Mouse (Mus musculus): Measurements from ENCODE around the gene Fam20c.

Gene Fam20c

DNA sequence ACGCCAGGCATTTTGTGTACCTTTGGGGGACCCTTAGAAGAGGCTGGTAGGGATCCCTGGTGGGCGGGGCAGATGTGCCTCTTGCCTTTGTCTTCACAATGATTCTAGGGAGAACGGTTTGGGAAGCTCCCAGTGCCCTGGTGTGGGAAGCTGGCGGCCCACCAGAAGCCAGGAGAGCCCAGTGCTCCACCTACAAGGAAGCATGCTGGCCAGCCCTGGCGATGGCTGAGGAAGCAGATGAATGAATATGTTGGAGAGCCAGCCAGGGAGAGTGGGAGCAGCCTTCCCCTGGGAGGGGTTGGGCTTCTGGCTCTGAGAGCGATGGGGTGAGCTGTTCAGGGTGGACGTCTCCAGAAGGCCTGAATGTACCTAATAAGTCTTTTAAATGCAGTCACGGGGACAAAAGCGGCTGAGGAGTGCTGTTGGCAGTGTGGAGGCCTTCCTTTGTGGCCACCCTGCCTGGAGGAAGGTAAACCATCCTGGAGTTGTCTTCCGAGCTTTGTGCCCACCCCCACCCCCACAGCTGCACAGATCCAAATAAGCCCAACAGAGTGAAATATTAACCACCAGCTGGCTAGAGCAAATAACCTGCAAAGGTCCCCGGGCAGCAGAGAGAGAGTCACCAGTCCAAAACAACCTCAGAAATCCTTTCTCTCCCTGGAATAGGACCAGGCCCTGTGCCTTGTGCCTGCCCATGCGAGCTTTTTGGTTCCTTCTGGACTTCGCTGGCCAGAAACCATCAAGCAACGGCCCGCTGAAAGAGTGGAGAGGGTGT is 2.2 kb downstream of the Fam20c start:
- no peak for DNase-seq (ENCODE audit: low spot score)

- no peak for DNase-seq (ENCODE audit: low spot score)
Measured at GRCm38 (mm10) chr5:138757135-138757534, 2.8 kb downstream of the Fam20c start.

GRCm38 (mm10) chr5:138757616-138758015 is 3.3 kb downstream of the Fam20c start:
- DNase-seq (ENCODE audit: low spot score): no peak

DNA sequence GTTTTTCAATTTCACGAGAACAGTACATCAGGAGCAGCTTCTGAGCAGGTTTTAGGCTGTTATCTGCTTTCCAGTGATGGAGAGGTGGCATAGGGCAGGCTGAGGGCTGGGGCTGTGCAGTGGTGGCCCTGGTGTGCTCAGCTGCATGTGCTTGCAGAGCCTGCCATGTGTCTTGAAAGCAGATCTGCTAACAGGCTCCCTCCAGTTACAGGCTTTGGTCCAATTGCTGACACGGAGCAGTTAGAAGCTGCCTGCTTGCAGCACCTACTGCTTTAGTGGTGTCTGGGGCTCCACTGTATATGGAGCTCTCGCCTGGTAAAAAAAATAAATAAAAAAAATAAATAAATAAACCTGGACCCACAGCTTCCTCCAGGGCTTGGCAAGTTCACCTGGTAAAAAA is 4.2 kb downstream of the Fam20c start:
- no peak for DNase-seq (ENCODE audit: low spot score)

GRCm38 (mm10) chr5:138761836-138762334 is 7.6 kb downstream of the Fam20c start:
- DNase-seq (ENCODE audit: low spot score): no peak

GRCm38 (mm10) chr5:138762361-138762760 is 8.0 kb downstream of the Fam20c start:
- DNase-seq (ENCODE audit: low spot score): no peak

DNA sequence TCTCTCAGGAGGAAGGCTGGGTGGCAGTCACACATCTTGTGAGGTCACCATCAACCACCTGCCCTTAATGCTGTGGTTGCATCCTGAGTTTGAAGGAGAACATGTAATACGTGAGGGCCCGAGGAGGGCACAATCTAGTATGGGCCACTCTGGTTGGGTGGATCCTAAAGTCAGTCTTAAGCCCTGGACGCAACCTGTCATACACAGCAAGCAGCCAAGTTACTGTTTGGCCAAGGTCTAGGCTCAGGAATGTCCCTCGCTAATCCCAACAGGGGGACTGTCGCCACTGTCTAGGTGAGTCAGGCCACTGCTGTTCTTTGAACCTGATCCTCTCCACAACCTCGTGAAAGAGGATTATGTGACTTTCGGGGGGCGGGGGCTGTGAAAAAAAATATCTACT is 10.3 kb downstream of the Fam20c start:
- DNase-seq (ENCODE audit: low spot score): no peak

DNA sequence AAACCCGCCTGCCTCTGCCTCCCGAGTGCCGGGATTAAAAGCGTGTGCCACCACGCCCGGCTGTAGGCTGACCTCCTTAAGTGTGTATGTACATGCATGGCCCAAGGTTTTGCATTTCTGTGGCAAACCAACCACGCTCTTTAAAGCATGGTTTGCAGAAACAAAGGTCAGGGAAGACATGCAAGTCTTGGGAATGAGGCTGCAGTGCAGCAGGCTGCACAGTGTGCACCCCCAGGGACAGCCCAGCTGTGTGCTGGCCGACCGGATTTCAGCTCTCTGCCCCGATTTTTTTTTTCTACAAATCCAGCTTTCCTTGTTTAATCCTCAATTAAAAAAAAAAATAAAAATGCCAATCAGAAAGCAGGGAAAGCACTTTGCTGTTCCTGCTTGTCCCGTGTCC is 13.3 kb downstream of the Fam20c start:
- no peak for DNase-seq (ENCODE audit: low spot score)

GRCm38 (mm10) chr5:138768704-138769103 is 14.4 kb downstream of the Fam20c start:
- no peak for DNase-seq (ENCODE audit: low spot score)

- no peak for DNase-seq (ENCODE audit: low spot score)
Measured at GRCm38 (mm10) chr5:138769126-138769525, 14.8 kb downstream of the Fam20c start.

DNA sequence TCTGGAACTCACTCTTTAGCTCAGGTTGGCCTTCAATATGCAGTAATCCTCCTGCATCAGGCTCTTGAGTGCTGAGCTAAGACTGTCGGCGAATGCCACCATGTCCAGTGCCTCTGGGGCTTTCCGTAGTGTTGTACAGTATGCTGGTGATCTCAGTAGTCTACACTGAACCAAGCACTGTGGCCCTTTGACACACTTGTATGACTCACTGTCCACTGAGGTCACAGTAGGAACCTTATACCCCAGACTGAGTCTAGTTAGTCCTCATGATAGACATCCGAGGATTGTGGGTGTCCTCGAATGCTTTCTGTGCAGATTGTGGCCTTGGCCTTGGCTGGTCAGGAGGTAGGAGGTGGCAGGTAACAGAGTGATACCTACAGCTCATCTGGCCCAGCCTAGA is 20.8 kb downstream of the Fam20c start:
- peak; percentile 29 for DNase-seq (ENCODE audit: low spot score)

- peak; percentile 59 for DNase-seq (ENCODE audit: low spot score)
Measured at GRCm38 (mm10) chr5:138776346-138776745, 22.0 kb downstream of the Fam20c start.

DNA sequence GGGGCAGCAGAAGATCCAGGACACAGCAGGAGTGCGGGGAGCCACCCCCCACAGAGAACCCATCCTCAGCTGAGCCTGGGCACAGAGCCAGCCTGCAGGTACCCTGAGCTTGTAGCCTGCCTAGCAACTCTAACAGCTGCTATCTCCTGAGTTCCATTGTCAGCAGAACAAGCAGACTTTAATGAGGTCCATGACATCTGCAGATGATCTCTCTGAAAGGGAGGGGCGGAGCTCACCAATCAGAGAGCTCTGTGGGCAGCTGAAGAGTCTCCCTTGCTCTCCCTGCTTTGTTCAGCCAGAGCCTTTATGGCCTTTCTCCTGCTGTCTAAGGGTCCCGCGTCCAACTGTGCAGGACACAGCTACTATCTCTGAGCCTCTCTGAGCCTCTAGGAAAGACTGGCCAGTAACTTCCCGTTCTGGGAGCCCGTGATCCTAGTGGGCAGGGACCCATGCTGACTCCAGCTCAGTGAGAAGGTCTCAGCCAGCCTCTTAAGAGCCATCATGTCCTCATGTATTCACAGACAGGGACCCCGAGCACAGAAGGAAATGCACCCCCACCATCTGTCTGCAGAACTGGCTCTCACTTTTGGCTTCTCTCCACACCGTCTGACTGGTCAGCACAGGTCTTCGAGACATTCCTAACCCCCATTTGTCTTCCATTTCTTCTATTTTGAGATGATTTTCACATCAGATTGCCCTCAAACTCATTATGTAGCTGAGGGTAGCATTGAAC is 24.6 kb downstream of the Fam20c start:
- DNase-seq (ENCODE audit: low spot score): no peak

DNA sequence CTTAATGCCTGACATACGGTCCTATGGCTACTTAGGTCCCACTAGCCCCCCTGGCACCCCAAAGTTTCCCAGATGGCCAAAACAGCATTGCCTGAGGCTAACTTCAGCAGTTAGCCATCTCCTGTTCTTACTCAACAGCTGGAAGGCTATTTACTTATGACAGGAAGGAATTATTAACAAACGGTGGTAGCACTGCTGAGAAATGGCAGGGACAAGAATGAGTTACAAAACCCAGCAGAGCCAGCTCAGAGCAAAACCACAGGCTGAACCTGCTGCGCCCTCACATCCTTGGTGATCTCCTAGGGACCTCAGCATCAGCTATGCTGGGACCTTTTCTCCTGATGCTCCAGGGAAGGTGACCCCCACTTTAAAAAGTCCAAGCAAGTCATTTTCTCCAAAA is 25.3 kb downstream of the Fam20c start:
- DNase-seq (ENCODE audit: low spot score): peak; percentile 35

DNA sequence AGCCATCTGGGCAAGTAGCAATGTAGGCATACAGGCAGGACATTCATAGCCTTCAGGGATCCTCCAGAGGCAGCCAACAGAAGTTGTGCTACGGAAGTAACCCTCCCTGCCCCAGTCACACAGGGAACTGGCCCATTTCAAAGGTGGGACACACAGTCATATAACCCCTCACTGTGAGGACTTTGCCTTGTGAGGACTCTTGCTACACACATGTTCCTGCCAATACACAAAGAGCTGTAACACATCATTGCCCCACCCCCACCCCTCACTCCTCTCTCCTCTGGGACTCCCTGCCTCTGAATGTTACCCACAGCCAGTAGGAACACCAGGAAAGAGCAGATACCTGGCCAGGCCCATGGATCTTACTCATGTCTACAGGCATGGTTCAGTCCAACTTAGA is 28.4 kb downstream of the Fam20c start:
- no peak for DNase-seq (ENCODE audit: low spot score)

- DNase-seq (ENCODE audit: low spot score): no peak
Measured at GRCm38 (mm10) chr5:138783181-138783580, 28.9 kb downstream of the Fam20c start.

- no peak for DNase-seq (ENCODE audit: low spot score)
Measured at GRCm38 (mm10) chr5:138785986-138786515, 31.7 kb downstream of the Fam20c start.

DNA sequence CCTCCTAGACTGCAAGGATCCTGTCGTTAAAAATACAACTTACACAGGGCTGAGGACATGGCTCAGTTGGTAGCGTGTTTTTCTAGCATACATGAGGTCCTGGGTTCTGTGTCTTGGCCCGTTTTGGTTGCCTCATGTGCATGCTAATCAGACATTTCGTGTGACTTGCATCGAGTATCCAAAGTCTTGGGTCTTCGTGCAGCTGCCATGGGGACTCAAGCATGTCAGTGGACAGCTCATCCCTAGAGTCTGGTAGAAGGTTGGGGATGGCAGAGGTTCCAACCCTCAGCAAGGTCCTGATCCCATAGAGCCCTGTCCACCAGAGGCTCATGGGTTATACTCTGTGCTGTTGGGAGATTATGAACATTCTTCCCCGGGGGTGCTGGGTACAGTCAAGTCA is 33.3 kb downstream of the Fam20c start:
- DNase-seq (ENCODE audit: low spot score): no peak

DNA sequence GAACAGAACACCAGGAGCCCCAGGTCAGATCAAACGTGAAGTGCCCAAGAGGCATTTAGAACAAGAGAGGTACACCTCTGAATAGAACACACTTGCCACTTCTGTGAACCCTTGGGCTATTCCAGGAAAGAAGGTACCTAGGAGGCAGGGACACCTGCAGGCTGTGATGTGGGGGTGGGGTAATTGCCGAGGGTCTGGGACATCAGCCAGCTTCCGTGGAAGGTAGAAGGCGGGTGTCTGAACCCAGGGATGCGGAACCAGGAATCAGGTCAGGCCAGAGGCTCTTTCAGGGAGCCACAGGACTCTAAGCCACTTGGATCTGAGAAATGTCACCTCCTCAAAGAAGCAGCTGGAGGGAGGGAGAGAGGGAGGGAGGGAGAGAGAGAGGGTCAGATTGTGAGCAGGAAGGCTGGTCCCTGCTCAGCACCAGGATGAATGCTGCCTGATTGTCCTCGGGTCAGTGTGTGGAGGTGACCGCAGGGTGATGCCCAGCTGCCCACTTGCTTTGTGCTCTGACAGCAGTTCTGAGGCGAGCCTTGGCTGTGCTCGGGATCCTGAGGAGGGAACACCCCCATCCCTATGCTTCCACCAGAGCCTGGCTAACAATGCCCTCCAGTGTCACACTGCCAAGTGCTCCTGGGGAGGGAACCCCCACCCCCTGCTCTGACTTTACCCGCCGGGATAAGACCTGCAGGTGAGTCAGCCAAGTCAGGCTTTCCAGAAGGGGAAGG is 34.3 kb downstream of the Fam20c start:
- no peak for DNase-seq (ENCODE audit: low spot score)

- no peak for DNase-seq (ENCODE audit: low spot score)
Measured at GRCm38 (mm10) chr5:138790954-138791480, 36.7 kb downstream of the Fam20c start.

DNA sequence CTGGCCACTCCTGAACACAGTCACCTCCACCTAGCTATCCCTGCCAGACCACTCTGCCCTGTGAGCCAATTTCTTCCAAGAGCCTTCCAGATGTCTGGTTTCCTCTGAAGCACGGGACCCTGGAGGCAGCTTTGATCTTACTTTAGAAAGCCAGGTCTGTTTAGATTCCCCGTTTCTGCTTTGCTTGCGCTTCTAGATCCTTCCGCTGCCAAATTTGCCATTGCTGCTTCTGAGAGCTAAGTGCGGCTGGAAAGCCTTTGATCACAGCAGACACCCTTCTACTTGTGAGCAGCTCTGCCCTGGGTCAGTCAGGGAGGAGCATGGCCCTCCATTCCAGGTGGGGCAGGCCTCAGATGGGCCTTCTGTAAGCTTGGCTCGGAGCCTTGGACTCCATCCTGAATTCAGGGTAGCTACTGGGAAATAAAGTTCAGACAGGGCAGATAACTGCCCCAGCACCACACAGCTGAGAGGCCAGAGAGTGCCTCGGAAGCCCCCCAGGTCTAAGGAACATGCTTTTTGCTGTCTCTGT is 47.3 kb downstream of the Fam20c start:
- no peak for DNase-seq (ENCODE audit: low spot score)

DNA sequence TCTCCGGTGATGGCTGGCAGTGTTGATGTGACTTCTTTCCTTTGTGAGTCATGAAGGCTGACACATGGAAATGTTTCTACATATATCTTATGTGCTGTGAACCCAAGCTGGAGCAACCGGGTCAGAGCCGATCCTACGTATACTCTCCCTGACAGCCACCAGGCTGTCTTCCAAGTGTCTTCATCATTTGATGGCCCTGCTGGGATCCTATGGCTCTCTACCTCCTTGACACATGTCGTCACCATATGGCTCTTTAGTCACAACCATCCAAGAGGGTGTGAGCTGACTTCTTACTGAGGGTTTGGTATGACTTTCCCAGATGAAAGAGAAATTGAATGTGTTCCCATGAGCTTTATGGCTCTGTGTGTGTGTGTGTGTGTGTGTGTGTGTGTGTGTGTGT is 50.0 kb downstream of the Fam20c start:
- no peak for DNase-seq (ENCODE audit: low spot score)

Data from adipocyte (in vitro differentiated cells).